Mouse (Mus musculus) cerebellum, adult 2 months (tissue): ENCODE results near the gene Faiml.

Experiments used
- CTCF ChIP-seq: fragments of 200-500 bp; IDR thresholded peaks from 2 replicates; pipeline ENCODE4 v1.5.1; 2011; ENCODE audit warnings: low read depth, mild to moderate bottlenecking, control low read depth, low read length, moderate library complexity, borderline replicate concordance; ENCODE audit not compliant: insufficient read depth
- POLR2A ChIP-seq: fragments of 200-500 bp; IDR thresholded peaks from 2 replicates; pipeline ENCODE4 v1.6.1; 2011; ENCODE audit warnings: low read length, control low read depth, borderline replicate concordance; ENCODE audit not compliant: insufficient read depth

DNA sequence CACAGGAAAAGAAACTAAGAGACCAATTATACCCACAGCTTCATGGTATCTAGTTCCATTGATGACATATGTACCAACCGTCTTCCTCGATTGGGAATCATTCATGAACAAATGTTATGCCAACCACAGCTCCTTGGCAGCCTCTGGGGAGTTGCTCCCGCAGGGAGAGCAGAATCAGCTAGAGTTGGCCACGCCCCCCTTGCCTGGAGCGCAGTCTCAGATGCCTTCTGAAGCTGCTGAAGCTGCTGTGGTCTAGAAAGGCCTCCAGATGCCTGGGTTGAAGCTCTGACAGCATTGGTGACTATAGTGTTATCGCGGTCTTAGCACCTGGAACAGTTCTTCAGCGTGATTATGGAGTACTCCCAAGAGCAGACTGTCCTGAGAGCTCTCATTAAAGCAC lies 11.3 kb upstream of the Faiml start:
- TF ChIP-seq CTCF (no peak), POLR2A (no peak)
